Mouse (Mus musculus): ENCODE data around the gene Cyp3a41b. TPM values are rescaled to one million over a fixed set of nuclear protein-coding genes. Genes with fewer than 3 reads are reported as not detected.

Cyp3a41b gene
- not detected for polyA plus RNA-seq (2017; shearing (Covaris generic))

GRCm38 (mm10) chr5:145584630-145585029, at the start of gene Cyp3a41b:
Gene Cyp3a41b (minus strand): TSS chr5:145584730.

Other genes starting within 250 kb of the Cyp3a41b start
- gene Cyp3a57, start 239.5 kb downstream of the Cyp3a41b start, polyA plus RNA-seq (2017; shearing (Covaris generic)): not detected
- gene Cyp3a16, start 115.0 kb downstream of the Cyp3a41b start, polyA plus RNA-seq (2017; shearing (Covaris generic)): not detected
- not detected for gene Cyp3a41a, start 135.4 kb upstream of the Cyp3a41b start, polyA plus RNA-seq (2017; shearing (Covaris generic))
- gene Cyp3a44, start 221.1 kb upstream of the Cyp3a41b start, polyA plus RNA-seq (2017; shearing (Covaris generic)): not detected